Mouse (Mus musculus) thymus, adult 2 months (tissue): ENCODE results near the gene Il1rapl2.

Experiments
- CTCF ChIP-seq: fragments of 200-500 bp; IDR thresholded peaks from 2 replicates; pipeline ENCODE4 v1.5.1; 2012; ENCODE audit warnings: mild to moderate bottlenecking, control low read depth, low read length, moderate library complexity, borderline replicate concordance; ENCODE audit not compliant: control insufficient read depth, poor library complexity, insufficient read depth; ENCODE audit errors: extremely low read depth
- POLR2A ChIP-seq: fragments of 200-500 bp; IDR thresholded peaks from 2 replicates; pipeline ENCODE4 v1.6.1; 2012; ENCODE audit warnings: mild to moderate bottlenecking, low read length, control low read depth, moderate library complexity; ENCODE audit not compliant: control insufficient read depth, poor library complexity, insufficient read depth; ENCODE audit errors: extremely low read depth

DNA sequence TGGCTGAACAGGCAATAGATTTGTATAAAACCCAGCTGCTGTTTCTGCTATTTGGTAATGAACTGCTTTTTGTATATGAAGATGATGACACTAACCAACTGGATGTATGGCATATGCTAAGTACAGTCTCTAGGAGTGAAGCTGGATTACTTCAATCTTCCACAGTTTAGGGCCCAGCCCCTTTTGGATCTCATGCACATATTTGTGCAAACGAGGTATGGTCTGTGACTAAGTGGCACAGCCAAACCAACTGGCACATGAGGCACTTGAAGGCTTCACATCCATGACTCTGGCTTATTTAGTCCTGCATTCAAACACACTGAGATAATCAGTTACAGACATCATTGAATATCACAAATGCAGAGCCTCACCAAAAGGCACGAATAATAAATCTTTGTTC, 1263.5 kb downstream of the Il1rapl2 start:
- TF ChIP-seq POLR2A (no peak), CTCF (no peak)
